Mouse (Mus musculus): Measurements from ENCODE around the gene Nrp1.

The Nrp1 gene

GRCm38 (mm10) chr8:128371026-128371425 lies 12.6 kb downstream of the Nrp1 start:
- DNase-seq (ENCODE audit: low spot score in 2 of 2), result no peak

- DNase-seq (ENCODE audit: low spot score in 2 of 2), result no peak
Observed at GRCm38 (mm10) chr8:128371789-128372188, 13.4 kb downstream of the Nrp1 start.

GRCm38 (mm10) chr8:128372724-128373123 lies 14.3 kb downstream of the Nrp1 start:
- DNase-seq (ENCODE audit: low spot score in 2 of 2), result no peak

DNA sequence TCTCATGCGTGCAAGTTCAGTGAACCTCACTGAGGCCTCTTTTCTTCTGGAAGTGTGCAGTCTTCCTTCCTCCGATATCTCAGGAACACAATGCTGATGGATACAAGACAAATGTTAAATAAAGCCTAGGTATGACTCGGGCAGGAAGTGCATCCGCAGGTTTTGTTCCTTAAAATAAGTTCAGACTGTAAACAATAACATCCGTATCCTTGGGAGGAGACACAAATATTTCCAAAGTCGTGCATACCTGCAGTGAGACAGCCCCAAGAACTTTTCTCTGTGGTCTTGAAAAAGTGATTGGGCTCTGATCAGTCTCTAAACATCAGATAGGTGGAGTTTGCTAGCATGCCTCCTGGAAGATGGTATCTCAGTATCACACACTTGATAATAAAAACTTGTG lies 15.0 kb downstream of the Nrp1 start:
- no peak for DNase-seq (ENCODE audit: low spot score in 2 of 2)

DNA sequence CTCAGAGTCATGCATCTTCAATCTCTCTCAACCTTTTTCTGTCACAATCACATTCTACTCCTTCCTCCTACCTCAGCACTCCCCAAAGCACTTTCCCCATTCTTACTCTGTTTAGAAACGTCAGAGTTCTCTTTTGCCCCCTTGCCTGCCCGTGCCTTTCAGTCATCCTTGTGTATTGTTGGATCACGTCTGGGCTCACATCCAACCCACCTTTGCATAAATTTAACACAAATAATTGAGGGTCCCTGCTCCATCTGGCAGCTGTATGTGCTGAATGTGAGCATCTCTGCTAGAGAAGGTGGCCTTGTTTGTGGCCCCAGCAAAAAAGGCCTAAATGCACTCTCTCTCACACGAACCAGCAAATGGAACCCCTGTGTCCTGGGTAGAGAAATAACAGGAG lies 16.9 kb downstream of the Nrp1 start:
- DNase-seq (ENCODE audit: low spot score in 2 of 2), result no peak

GRCm38 (mm10) chr8:128383176-128383575 lies 24.8 kb downstream of the Nrp1 start:
- DNase-seq (ENCODE audit: low spot score in 2 of 2), result no peak

DNA sequence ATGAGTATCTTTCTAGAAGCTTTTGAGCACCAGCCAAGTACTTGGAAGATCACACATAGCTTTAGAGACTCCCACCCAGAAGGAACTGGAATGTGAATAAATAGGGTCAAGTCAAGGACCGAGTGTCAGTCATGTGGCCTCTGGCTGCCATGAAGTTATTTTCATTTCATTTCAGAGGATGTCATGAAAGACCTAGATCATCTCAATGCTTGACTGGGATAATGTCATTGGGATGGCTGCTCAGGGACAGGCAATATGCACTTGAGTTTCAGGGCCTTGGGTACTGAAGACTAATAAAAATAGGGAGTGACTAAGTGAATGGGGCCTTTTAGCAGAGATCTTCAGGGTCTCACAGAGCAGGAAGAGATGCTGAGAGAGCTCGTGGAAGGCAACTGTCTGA lies 26.0 kb downstream of the Nrp1 start:
- DNase-seq (ENCODE audit: low spot score in 2 of 2), result no peak

DNA sequence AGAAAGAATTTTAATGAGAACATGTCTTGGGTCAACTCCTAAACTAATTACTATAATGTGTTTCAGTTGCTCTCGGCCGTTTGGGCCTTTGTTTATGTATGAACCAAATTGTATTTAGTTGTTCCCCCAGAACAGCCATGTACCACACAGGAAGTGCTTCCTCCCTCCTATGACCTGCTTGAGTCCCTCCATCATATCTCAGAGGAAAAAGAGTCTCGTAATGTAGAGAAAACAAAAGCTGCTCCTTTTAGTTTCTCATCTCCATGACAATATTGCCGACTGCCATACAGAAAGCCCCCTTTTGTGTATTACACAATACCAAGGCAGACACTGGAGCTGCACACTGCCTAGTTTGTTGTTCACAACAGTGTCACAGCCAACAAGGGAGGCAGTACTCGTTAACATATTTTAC lies 26.5 kb downstream of the Nrp1 start:
- DNase-seq (ENCODE audit: low spot score in 2 of 2), result no peak

- no peak for DNase-seq (ENCODE audit: low spot score in 2 of 2)
Observed at GRCm38 (mm10) chr8:128386963-128387621, 28.7 kb downstream of the Nrp1 start.

- no peak for DNase-seq (ENCODE audit: low spot score in 2 of 2)
Observed at GRCm38 (mm10) chr8:128390759-128391158, 32.4 kb downstream of the Nrp1 start.

DNA sequence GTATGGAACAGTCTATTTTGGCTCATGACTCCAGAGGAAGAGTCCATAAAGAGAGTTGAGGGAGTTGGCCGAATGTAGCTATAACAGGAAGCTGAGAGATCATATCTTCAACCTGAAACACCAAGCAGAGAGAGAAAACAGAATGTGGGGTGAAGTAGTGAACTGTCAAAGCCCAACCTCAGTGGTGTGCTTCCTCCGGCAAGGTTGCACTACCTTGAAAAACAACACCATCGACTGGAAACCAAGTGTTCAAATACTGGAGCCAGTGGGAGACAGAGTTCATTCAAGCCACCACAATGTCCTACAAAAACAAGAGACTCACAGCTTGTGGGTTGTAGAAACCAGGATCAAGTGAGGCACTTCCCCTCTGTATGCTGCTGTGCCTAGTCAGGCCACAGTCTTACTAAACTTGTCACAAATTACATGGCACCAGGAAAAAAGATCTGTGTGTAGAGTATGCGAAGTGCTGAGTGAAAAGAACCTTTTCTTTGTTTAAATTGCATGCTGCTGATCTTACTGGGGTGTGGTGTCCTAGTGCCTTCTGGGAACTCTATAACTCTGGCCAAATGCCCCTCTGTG lies 32.9 kb downstream of the Nrp1 start:
- DNase-seq (ENCODE audit: low spot score in 2 of 2), result no peak

GRCm38 (mm10) chr8:128394671-128395193 lies 36.3 kb downstream of the Nrp1 start:
- DNase-seq (ENCODE audit: low spot score in 2 of 2), result no peak

- DNase-seq (ENCODE audit: low spot score in 2 of 2), result no peak
Observed at GRCm38 (mm10) chr8:128396968-128397367, 38.6 kb downstream of the Nrp1 start.

GRCm38 (mm10) chr8:128397441-128397840 lies 39.0 kb downstream of the Nrp1 start:
- no peak for DNase-seq (ENCODE audit: low spot score in 2 of 2)

- DNase-seq (ENCODE audit: low spot score in 2 of 2), result no peak
Observed at GRCm38 (mm10) chr8:128398472-128399091, 40.2 kb downstream of the Nrp1 start.

- no peak for DNase-seq (ENCODE audit: low spot score in 2 of 2)
Observed at GRCm38 (mm10) chr8:128400286-128400685, 41.9 kb downstream of the Nrp1 start.

- no peak for DNase-seq (ENCODE audit: low spot score in 2 of 2)
Observed at GRCm38 (mm10) chr8:128404876-128405275, 46.5 kb downstream of the Nrp1 start.

- no peak for DNase-seq (ENCODE audit: low spot score in 2 of 2)
Observed at GRCm38 (mm10) chr8:128413381-128413780, 55.0 kb downstream of the Nrp1 start.

GRCm38 (mm10) chr8:128415730-128416684 lies 57.6 kb downstream of the Nrp1 start:
- DNase-seq (ENCODE audit: low spot score in 2 of 2), result peak; percentile 65 to 76

DNA sequence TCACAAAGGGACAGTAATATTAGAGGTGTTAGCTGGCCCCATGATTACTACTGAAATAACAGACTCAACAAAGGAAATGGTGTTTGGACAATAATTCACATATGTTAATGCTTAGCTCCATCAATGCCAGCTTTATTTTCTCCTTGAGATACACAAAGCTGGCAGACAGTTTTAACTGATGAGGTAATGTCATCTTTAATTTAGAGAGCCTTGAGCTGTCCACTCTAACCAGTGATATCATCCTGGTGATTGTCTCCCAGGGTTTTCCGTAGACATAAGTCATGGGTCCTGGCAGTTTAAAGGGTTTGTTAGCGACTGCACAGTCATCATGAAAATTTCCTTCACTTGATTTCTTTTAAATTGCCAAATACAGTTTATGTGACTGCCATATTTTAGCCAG lies 58.5 kb downstream of the Nrp1 start:
- DNase-seq (ENCODE audit: low spot score in 2 of 2), result no peak

DNA sequence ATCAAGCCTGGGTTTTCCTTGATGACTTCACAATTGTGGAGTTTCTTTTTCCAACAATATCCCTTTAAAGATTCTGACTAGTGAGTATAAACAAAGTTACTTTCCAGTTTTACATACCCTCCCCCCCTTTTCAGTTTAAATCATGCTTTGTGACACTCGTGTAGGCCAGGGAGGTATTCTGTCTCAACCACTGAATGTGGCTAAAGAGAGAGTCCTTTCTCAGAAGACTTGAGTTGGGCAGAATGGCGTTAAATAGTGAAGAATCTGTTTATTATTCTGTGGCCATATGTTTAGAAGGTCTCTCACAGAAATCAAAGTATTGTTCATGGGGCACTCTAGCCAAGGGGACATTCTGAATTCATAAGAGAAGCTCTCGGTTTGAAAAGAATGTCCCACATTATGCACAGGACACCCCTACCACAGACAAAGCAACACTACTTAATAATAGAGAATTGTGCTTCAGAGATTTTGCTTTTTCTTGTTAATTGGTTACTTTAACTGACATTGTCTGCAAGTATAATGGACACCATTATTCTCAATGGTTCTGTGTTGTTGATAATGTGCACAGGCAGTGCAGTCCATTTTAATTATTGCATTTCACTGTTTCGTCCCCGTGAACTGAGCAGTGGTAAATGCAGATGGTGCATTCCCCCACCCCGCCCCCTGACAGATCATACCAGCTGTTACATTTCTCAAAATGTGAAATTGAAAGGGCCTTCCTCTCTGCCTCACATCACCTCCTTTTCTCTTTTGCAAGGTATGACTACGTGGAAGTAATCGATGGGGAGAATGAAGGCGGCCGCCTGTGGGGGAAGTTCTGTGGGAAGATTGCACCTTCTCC lies 59.8 kb downstream of the Nrp1 start:
- DNase-seq (ENCODE audit: low spot score in 2 of 2), result no peak
